Mouse (Mus musculus): ENCODE results near the gene Fbh1. TPM values are rescaled to one million over a fixed set of nuclear protein-coding genes. Genes with fewer than 3 reads are reported as not detected.

Fbh1 gene
- polyA plus RNA-seq, 1 experiment from 2014 or later, result 133 TPM

- Histone ChIP-seq H3K9ac (no peak overlapping the region), H3K36me3 (replicated peaks) (peaks cover 50% of the 10 kb centered on the region), H3K9me3 (no peaks in the 10 kb centered on the region), H3K4me2 (no peak overlapping the region), H3K27ac (no peak overlapping the region), H3K27me3 (replicated peaks) (no peaks in the 10 kb centered on the region), H3K4me1 (no peaks in the 10 kb centered on the region), H3K4me3 (no peak overlapping the region)
- ATAC-seq (replicated peaks), result no peak
- 77% methylated on average over 5 of the region's 5 CpGs for WGBS
Measured at GRCm38 (mm10) chr2:11766485-11767160, 10.8 kb downstream of the Fbh1 start.

- H3K27me3 ChIP-seq (replicated peaks), result no peaks in the 10 kb centered on the region
- H3K4me1 ChIP-seq, result no peaks in the 10 kb centered on the region
- no peak for ATAC-seq (replicated peaks)
- H3K27ac ChIP-seq, result no peak overlapping the region
- no peak overlapping the region for H3K4me3 ChIP-seq
- H3K9ac ChIP-seq, result no peak overlapping the region
- 85% methylated on average over 4 of the region's 4 CpGs for WGBS
- peaks cover 58% of the 10 kb centered on the region for H3K36me3 ChIP-seq (replicated peaks)
- no peaks in the 10 kb centered on the region for H3K9me3 ChIP-seq
- no peak overlapping the region for H3K4me2 ChIP-seq
Measured at GRCm38 (mm10) chr2:11765694-11766093, 11.7 kb downstream of the Fbh1 start.

GRCm38 (mm10) chr2:11762541-11762940 lies 14.8 kb downstream of the Fbh1 start:
- no peaks in the 10 kb centered on the region for H3K9me3 ChIP-seq
- H3K27ac ChIP-seq, result no peak overlapping the region
- no peak overlapping the region for H3K4me3 ChIP-seq
- no peak for ATAC-seq (replicated peaks)
- peaks cover 78% of the 10 kb centered on the region for H3K36me3 ChIP-seq (replicated peaks)
- 95% methylated on average over 4 of the region's 4 CpGs for WGBS
- no peaks in the 10 kb centered on the region for H3K4me1 ChIP-seq
- no peak overlapping the region for H3K4me2 ChIP-seq
- H3K27me3 ChIP-seq (replicated peaks), result no peaks in the 10 kb centered on the region
- H3K9ac ChIP-seq, result no peak overlapping the region

DNA sequence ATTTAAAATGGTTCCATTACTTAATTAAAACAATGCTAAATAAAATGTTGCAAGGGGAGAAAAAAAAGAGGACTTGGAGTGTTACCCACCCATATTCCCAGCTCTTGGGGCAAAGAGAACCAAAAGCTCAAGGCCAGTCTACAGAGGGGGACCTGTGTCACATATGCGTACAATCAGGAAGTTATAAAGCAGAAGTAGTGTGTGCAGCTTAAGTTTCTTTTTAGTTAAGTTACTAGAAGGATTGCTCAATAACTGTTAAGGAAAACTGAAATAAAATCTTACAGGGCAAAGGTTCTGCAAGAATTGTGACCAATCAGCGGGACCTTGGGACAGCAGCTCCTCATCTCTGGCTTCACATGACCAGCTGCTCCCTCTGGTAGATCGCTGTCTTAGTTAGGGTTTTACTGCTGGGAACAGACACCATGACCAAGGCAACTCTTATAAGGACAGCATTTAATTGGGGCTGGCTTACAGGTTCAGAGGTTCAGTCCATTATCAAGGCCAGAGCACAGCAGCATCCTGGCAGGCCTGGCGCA lies 37.8 kb downstream of the Fbh1 start:
- Histone ChIP-seq H3K4me1 (no peaks in the 10 kb centered on the region), H3K9ac (no peak overlapping the region), H3K4me2 (no peak overlapping the region), H3K27ac (no peak overlapping the region), H3K4me3 (no peak overlapping the region), H3K27me3 (replicated peaks) (no peaks in the 10 kb centered on the region), H3K9me3 (no peaks in the 10 kb centered on the region), H3K36me3 (replicated peaks) (peaks cover 39% of the 10 kb centered on the region)
- 93% methylated on average over 4 of the region's 4 CpGs for WGBS
- no peak for ATAC-seq (replicated peaks)

DNA sequence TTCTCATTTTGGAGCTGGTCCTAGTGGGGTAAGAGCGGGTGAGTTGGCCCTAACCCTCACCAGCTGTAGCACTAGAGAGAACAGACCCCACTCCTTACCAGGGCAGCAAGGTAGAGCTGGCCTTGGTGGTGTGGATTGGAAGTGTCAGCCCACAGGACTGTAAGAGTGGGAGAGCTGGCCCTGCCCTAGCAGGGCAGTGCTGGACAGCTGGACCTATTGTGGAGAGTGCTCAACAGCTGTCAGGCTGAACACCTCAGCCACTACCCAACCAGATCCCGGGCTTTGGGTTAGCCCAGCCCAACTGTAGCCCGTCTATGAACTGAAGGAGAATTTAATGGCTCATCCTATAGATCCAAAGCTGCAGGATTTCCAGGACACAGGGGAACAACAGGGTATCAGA lies 38.6 kb downstream of the Fbh1 start:
- no peak overlapping the region for H3K9ac ChIP-seq
- H3K4me1 ChIP-seq, result no peaks in the 10 kb centered on the region
- no peak overlapping the region for H3K4me3 ChIP-seq
- WGBS, result 85% methylated on average over 3 of the region's 3 CpGs
- H3K36me3 ChIP-seq (replicated peaks), result peaks cover 34% of the 10 kb centered on the region
- no peaks in the 10 kb centered on the region for H3K9me3 ChIP-seq
- no peaks in the 10 kb centered on the region for H3K27me3 ChIP-seq (replicated peaks)
- H3K4me2 ChIP-seq, result no peak overlapping the region
- ATAC-seq (replicated peaks), result peak; percentile 34; the same call in 1 of the 2 replicates
- no peak overlapping the region for H3K27ac ChIP-seq

- 0 out of 2 replicates have a peak, but pooled peaks cover 6% of the 10 kb centered on the region for H3K36me3 ChIP-seq (replicated peaks)
- H3K9ac ChIP-seq, result no peak overlapping the region
- no peaks in the 10 kb centered on the region for H3K27me3 ChIP-seq (replicated peaks)
- WGBS, result 86% methylated on average over 6 of the region's 6 CpGs
- no peaks in the 10 kb centered on the region for H3K9me3 ChIP-seq
- no peak overlapping the region for H3K4me2 ChIP-seq
- ATAC-seq (replicated peaks), result no peak
- H3K4me1 ChIP-seq, result no peaks in the 10 kb centered on the region
- no peak overlapping the region for H3K27ac ChIP-seq
- H3K4me3 ChIP-seq, result no peak overlapping the region
Measured at GRCm38 (mm10) chr2:11735853-11736252, 41.5 kb downstream of the Fbh1 start.

DNA sequence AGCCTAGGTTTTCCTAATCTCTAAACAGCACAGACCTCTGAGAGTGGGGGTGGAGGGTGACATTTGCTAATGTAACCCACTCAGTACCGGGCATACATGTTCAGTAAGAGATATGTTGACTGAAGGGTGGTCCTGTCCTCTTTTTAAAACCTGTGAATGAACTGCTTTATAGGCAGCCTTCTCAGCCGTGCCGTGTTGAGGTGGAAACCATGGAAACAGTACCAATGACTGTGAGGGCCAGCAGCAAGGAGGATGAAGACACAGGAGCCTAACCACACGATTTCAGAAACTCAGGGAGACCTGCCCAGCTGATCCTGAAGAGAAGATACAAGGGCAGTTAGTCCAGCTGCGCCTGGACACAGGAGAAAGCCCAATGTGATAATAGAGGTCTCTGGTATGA lies 44.4 kb downstream of the Fbh1 start:
- ATAC-seq (replicated peaks), result no peak
- WGBS, result 70% methylated on average over 5 of the region's 5 CpGs
- no peak overlapping the region for H3K27ac ChIP-seq

DNA sequence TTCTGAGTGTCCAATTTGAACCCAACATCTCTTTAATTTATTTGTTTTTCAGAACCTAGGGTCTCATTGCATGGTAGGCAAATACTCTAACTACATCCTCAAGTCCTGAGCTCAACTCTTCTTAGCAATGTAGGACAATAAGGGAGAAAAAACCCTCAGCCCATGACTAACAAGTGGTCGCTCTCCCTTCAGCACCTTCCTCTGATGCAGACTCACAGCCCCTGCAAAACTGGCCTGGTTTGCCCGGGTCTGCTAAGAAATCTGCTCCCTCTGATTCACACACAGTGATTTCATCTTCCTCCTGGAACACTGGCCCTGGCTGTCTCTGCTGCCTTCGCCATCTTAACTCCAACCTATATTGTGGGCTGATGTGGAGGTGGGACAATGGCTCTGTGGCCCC lies 48.3 kb downstream of the Fbh1 start:
- H3K27ac ChIP-seq, result no peak overlapping the region
- no peaks in the 10 kb centered on the region for H3K4me1 ChIP-seq
- no peaks in the 10 kb centered on the region for H3K27me3 ChIP-seq (replicated peaks)
- no peak for ATAC-seq (replicated peaks)
- H3K4me3 ChIP-seq, result no peak overlapping the region
- no peaks in the 10 kb centered on the region for H3K9me3 ChIP-seq
- no peaks in the 10 kb centered on the region for H3K36me3 ChIP-seq (replicated peaks)
- 73% methylated on average over 3 of the region's 3 CpGs for WGBS
- H3K4me2 ChIP-seq, result no peak overlapping the region
- H3K9ac ChIP-seq, result no peak overlapping the region

More for the DNA sequence above, 44.4 kb downstream of the Fbh1 start:
- H3K9me3 ChIP-seq, result no peaks in the 10 kb centered on the region
- H3K9ac ChIP-seq, result no peak overlapping the region
- H3K36me3 ChIP-seq (replicated peaks), result no peaks in the 10 kb centered on the region
- H3K4me1 ChIP-seq, result no peaks in the 10 kb centered on the region
- no peak overlapping the region for H3K4me2 ChIP-seq
- no peaks in the 10 kb centered on the region for H3K27me3 ChIP-seq (replicated peaks)
- no peak overlapping the region for H3K4me3 ChIP-seq

- H3K4me1 ChIP-seq, result no peaks in the 10 kb centered on the region
- H3K9ac ChIP-seq, result no peak overlapping the region
- no peak for ATAC-seq (replicated peaks)
- H3K9me3 ChIP-seq, result no peaks in the 10 kb centered on the region
- WGBS, result 93% methylated on average over 5 of the region's 5 CpGs
- no peak overlapping the region for H3K4me2 ChIP-seq
- H3K27me3 ChIP-seq (replicated peaks), result no peaks in the 10 kb centered on the region
- no peak overlapping the region for H3K27ac ChIP-seq
- no peaks in the 10 kb centered on the region for H3K36me3 ChIP-seq (replicated peaks)
- no peak overlapping the region for H3K4me3 ChIP-seq
Measured at GRCm38 (mm10) chr2:11727574-11727973, 49.8 kb downstream of the Fbh1 start.

- H3K9ac ChIP-seq, result no peak overlapping the region
- 89% methylated on average over 9 of the region's 9 CpGs for WGBS
- H3K27ac ChIP-seq, result no peak overlapping the region
- H3K4me1 ChIP-seq, result no peaks in the 10 kb centered on the region
- no peak for ATAC-seq (replicated peaks)
- H3K27me3 ChIP-seq (replicated peaks), result no peaks in the 10 kb centered on the region
- no peaks in the 10 kb centered on the region for H3K36me3 ChIP-seq (replicated peaks)
- no peak overlapping the region for H3K4me3 ChIP-seq
- H3K4me2 ChIP-seq, result no peak overlapping the region
- no peaks in the 10 kb centered on the region for H3K9me3 ChIP-seq
Measured at GRCm38 (mm10) chr2:11722564-11722963, 54.8 kb downstream of the Fbh1 start.

GRCm38 (mm10) chr2:11718573-11718972 lies 58.8 kb downstream of the Fbh1 start:
- 91% methylated on average over 2 of the region's 2 CpGs for WGBS
- H3K9me3 ChIP-seq, result no peaks in the 10 kb centered on the region
- no peaks in the 10 kb centered on the region for H3K27me3 ChIP-seq (replicated peaks)
- H3K36me3 ChIP-seq (replicated peaks), result no peaks in the 10 kb centered on the region
- no peak for ATAC-seq (replicated peaks)
- no peak overlapping the region for H3K4me2 ChIP-seq
- no peak overlapping the region for H3K9ac ChIP-seq
- no peak overlapping the region for H3K4me3 ChIP-seq
- H3K4me1 ChIP-seq, result no peaks in the 10 kb centered on the region
- no peak overlapping the region for H3K27ac ChIP-seq

- Histone ChIP-seq H3K9ac (no peak overlapping the region), H3K4me3 (no peak overlapping the region), H3K36me3 (replicated peaks) (no peaks in the 10 kb centered on the region), H3K4me1 (no peaks in the 10 kb centered on the region), H3K4me2 (no peak overlapping the region), H3K9me3 (no peaks in the 10 kb centered on the region), H3K27ac (no peak overlapping the region), H3K27me3 (replicated peaks) (no peaks in the 10 kb centered on the region)
- WGBS, result 80% methylated on average over 4 of the region's 4 CpGs
- ATAC-seq (replicated peaks), result no peak
Measured at GRCm38 (mm10) chr2:11714535-11714934, 62.8 kb downstream of the Fbh1 start.

- no peaks in the 10 kb centered on the region for H3K9me3 ChIP-seq
- H3K9ac ChIP-seq, result no peak overlapping the region
- no peak overlapping the region for H3K27ac ChIP-seq
- 73% methylated on average over 3 of the region's 3 CpGs for WGBS
- ATAC-seq (replicated peaks), result no peak
- no peaks in the 10 kb centered on the region for H3K27me3 ChIP-seq (replicated peaks)
- H3K4me2 ChIP-seq, result no peak overlapping the region
- no peak overlapping the region for H3K4me3 ChIP-seq
- H3K4me1 ChIP-seq, result no peaks in the 10 kb centered on the region
- H3K36me3 ChIP-seq (replicated peaks), result no peaks in the 10 kb centered on the region
Measured at GRCm38 (mm10) chr2:11713021-11713420, 64.4 kb downstream of the Fbh1 start.

Data from midbrain, embryonic 15.5 days (tissue).